8 mouse cellular contexts compared by ENCODE assay signal in the genomic region with DNA sequence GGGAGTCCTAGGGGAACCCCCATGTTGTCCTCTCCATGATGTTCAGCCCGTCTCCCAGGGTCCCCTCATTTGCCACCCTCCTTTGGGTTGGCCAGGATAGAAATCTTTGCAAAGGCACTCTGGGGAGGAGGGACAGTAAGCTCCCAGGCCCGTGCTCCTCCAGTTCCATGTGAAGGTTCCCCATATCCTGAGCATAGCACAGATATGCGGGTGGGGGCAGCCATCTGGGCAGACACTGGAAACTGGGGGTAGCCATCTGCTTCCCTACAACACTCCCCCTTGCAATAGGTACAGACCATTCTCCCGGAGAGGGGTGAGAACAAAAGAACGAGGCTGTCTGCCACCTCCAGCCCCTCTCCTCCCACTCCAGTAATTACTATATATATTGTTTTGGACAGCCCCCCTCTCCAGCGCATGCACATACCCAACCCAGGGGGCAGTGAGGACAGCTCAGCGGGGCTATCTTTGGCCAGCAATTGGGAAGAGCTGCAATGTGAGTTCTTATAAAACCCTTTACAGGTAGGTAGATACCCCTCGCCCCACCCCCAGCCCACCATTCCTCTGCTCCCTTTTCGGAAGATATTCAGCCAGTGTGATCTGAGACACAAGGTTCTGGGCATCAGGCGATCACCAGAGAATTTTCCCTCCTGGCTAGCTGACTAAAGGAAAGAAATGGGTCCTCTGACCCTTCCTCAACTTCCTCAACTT. TPM values are rescaled to one million over a fixed set of nuclear protein-coding genes. Genes with fewer than 3 reads are reported as not detected.
DNase-seq lines count a peak whose midpoint lies in the region; ATAC-seq and TF ChIP-seq lines count a peak whose summit lies in the region.

No protein-coding gene starts in this region.

- H3K9me3 ChIP-seq in G1E (replicated peaks) = peaks cover 6% of the 10 kb centered on the region
- no peaks in the 10 kb centered on the region for H3K9me3 ChIP-seq in forebrain, embryonic 15.5 days
- no peaks in the 10 kb centered on the region for H3K9me3 ChIP-seq in neural tube, embryonic 15.5 days (replicated peaks)

- peak overlapping the region; percentile 80 for H3K4me3 ChIP-seq in G1E (ENCODE audit: low read depth, low read length)
- peak overlapping the region; percentile 81 for H3K4me3 ChIP-seq in forebrain, embryonic 15.5 days
- peak overlapping the region; percentile 75 for H3K4me3 ChIP-seq in neural tube, embryonic 15.5 days (replicated peaks)

- 29% methylated on average over 10 of the region's 10 CpGs for WGBS in forebrain, embryonic 15.5 days
- 22% methylated on average over 10 of the region's 10 CpGs for WGBS in neural tube, embryonic 15.5 days

- no peak for TF ChIP-seq CTCF in G1E (IDR thresholded peaks at IDR 0.05; ENCODE audit: low read depth, low read length)

- peak overlapping the region; percentile 91 for H3K9ac ChIP-seq in forebrain, embryonic 15.5 days (replicated peaks)
- H3K9ac ChIP-seq in neural tube, embryonic 15.5 days (replicated peaks) = peak overlapping the region; percentile 89

- DNase-seq in frontal cortex, adult 2 months (ENCODE audit: extremely low spot score in 1 of 2, low spot score in 1 of 2) = peak; percentile 78 to 83
- no peak for DNase-seq in frontal cortex, postnatal 25 days (ENCODE audit: low spot score in 2 of 2)
- no peak for DNase-seq in G1E (ENCODE audit: low spot score)
- peak; percentile 75 to 94 for DNase-seq in left cerebral cortex, postnatal 25 days (ENCODE audit: low spot score in 2 of 2)
- no peak for DNase-seq in urinary bladder, postnatal 36 days (ENCODE audit: low spot score in 2 of 2)

- no peak for ATAC-seq in G1E (ENCODE audit: extremely low read depth, insufficient number of reproducible peaks, low FRiP score, poor library complexity, severe bottlenecking)
- peak; percentile 46 for ATAC-seq in forebrain, embryonic 15.5 days (replicated peaks)
- no peak for ATAC-seq in neural tube, embryonic 15.5 days (ENCODE audit: low FRiP score)
- no peak for ATAC-seq in megakaryocyte, adult 5-6 weeks (ENCODE audit: poor library complexity, severe bottlenecking)

- peak overlapping the region; percentile 86 for H3K27ac ChIP-seq in forebrain, embryonic 15.5 days (replicated peaks)
- H3K27ac ChIP-seq in neural tube, embryonic 15.5 days (replicated peaks) = peak overlapping the region; percentile 84; the same call in 1 of the 2 replicates

- intact Hi-C loops in left cerebral cortex, postnatal 25 days (cut with DNase I) = loop anchor here (1.0 kb wide), 1 partner anchor 23 kb away; no protein-coding TSS in a partner anchor

- peaks cover 89% of the 10 kb centered on the region for H3K4me1 ChIP-seq in G1E (ENCODE audit: insufficient read depth, low read depth, low read length)
- peaks cover 42% of the 10 kb centered on the region for H3K4me1 ChIP-seq in forebrain, embryonic 15.5 days
- peaks cover 55% of the 10 kb centered on the region for H3K4me1 ChIP-seq in neural tube, embryonic 15.5 days

- no peaks in the 10 kb centered on the region for H3K27me3 ChIP-seq in G1E (ENCODE audit: insufficient read depth, low read length)
- H3K27me3 ChIP-seq in forebrain, embryonic 15.5 days = no peaks in the 10 kb centered on the region
- 0 out of 2 replicates have a peak, but pooled peaks cover 3% of the 10 kb centered on the region for H3K27me3 ChIP-seq in neural tube, embryonic 15.5 days (replicated peaks)

- H3K4me2 ChIP-seq in forebrain, embryonic 15.5 days (replicated peaks) = peak overlapping the region; percentile 97
- H3K4me2 ChIP-seq in neural tube, embryonic 15.5 days = peak overlapping the region; percentile 97

- H3K36me3 ChIP-seq in G1E (replicated peaks) = peaks cover 71% of the 10 kb centered on the region
- peaks cover 15% of the 10 kb centered on the region for H3K36me3 ChIP-seq in forebrain, embryonic 15.5 days
- peaks cover 22% of the 10 kb centered on the region for H3K36me3 ChIP-seq in neural tube, embryonic 15.5 days

RNA-seq across cellular contexts. Expression of gene Arhgef25, which starts 2.4 kb away (rescaled TPM):
- polyA plus RNA-seq in frontal cortex, adult 2 months (2012; rRNA removed) = 184 and 198 TPM in 2 replicates
- total RNA-seq in G1E (2014; fragmentation: Nextera tagmentation) (49.0 and 70.1 TPM in 2 replicates), G1E (2017) (43.0 and 51.4 TPM in 2 replicates)
- 98.4 and 120 TPM in 2 replicates for polyA plus RNA-seq in G1E (2012)
- polyA plus RNA-seq in forebrain, embryonic 15.5 days (2015; fragmentation: Nextera tagmentation; extraction: Ambion mirVana) = 31.4 and 32.3 TPM in 2 replicates
- 100 to 1,000 TPM; 142 to 156 TPM for total RNA-seq in left cerebral cortex, postnatal 25 days (2021)
- polyA plus RNA-seq in neural tube, embryonic 15.5 days (2015; fragmentation: Nextera tagmentation; extraction: Ambion mirVana) = 32.7 and 34.9 TPM in 2 replicates
- total RNA-seq in megakaryocyte, adult 5-6 weeks (2015) = 0.16 TPM in 1 of 2 replicates, not detected in the other
- total RNA-seq in megakaryocyte, adult 5-6 weeks (2017) = 0.41 and 1.0 TPM in 2 replicates

RNA-seq across cellular contexts. Expression of gene Slc26a10, which starts 7.1 kb away (rescaled TPM):
- 5.5 and 6.6 TPM in 2 replicates for polyA plus RNA-seq in frontal cortex, adult 2 months (2012; rRNA removed)
- total RNA-seq in G1E (2014; fragmentation: Nextera tagmentation) (8.4 and 10.1 TPM in 2 replicates), G1E (2017) (0.58 and 0.98 TPM in 2 replicates)
- polyA plus RNA-seq in G1E (2012) = 0.68 and 0.94 TPM in 2 replicates
- 1.4 and 2.1 TPM in 2 replicates for polyA plus RNA-seq in forebrain, embryonic 15.5 days (2015; fragmentation: Nextera tagmentation; extraction: Ambion mirVana)
- total RNA-seq in left cerebral cortex, postnatal 25 days (2021) = 1 to 10 TPM; 2.4 to 4.1 TPM
- polyA plus RNA-seq in neural tube, embryonic 15.5 days (2015; fragmentation: Nextera tagmentation; extraction: Ambion mirVana) = 1.0 TPM in 2 replicates
- total RNA-seq in megakaryocyte, adult 5-6 weeks (2015) = 0.91 TPM in 1 of 2 replicates, not detected in the other
- 0.22 and 0.53 TPM in 2 replicates for total RNA-seq in megakaryocyte, adult 5-6 weeks (2017)

RNA-seq across cellular contexts. Expression of gene Dtx3, which starts 8.0 kb away (rescaled TPM):
- 375 and 413 TPM in 2 replicates for polyA plus RNA-seq in frontal cortex, adult 2 months (2012; rRNA removed)
- total RNA-seq in G1E (2014; fragmentation: Nextera tagmentation) = 318 and 360 TPM in 2 replicates
- 95.8 and 125 TPM in 2 replicates for total RNA-seq in G1E (2017)
- polyA plus RNA-seq in G1E (2012) = 213 and 260 TPM in 2 replicates
- 211 and 222 TPM in 2 replicates for polyA plus RNA-seq in forebrain, embryonic 15.5 days (2015; fragmentation: Nextera tagmentation; extraction: Ambion mirVana)
- 100 to 1,000 TPM; 210 TPM for total RNA-seq in left cerebral cortex, postnatal 25 days (2021)
- 211 and 245 TPM in 2 replicates for polyA plus RNA-seq in neural tube, embryonic 15.5 days (2015; fragmentation: Nextera tagmentation; extraction: Ambion mirVana)
- 8.2 and 9.2 TPM in 2 replicates for total RNA-seq in megakaryocyte, adult 5-6 weeks (2015)
- 4.5 and 9.1 TPM in 2 replicates for total RNA-seq in megakaryocyte, adult 5-6 weeks (2017)

RNA-seq across cellular contexts. Expression of gene B4galnt1, which starts 22.5 kb away (rescaled TPM):
- 112 and 132 TPM in 2 replicates for polyA plus RNA-seq in frontal cortex, adult 2 months (2012; rRNA removed)
- total RNA-seq in G1E (2014; fragmentation: Nextera tagmentation) (173 and 188 TPM in 2 replicates), G1E (2017) (65.0 and 66.7 TPM in 2 replicates)
- 292 and 318 TPM in 2 replicates for polyA plus RNA-seq in G1E (2012)
- polyA plus RNA-seq in forebrain, embryonic 15.5 days (2015; fragmentation: Nextera tagmentation; extraction: Ambion mirVana) = 35.1 and 36.7 TPM in 2 replicates
- total RNA-seq in left cerebral cortex, postnatal 25 days (2021) = 100 to 1,000 TPM; 111 to 116 TPM
- 69.5 and 70.4 TPM in 2 replicates for polyA plus RNA-seq in neural tube, embryonic 15.5 days (2015; fragmentation: Nextera tagmentation; extraction: Ambion mirVana)
- total RNA-seq in megakaryocyte, adult 5-6 weeks (2015) = 113 TPM in 2 replicates
- total RNA-seq in megakaryocyte, adult 5-6 weeks (2017) = 67.7 and 75.5 TPM in 2 replicates

RNA-seq across cellular contexts. Expression of gene Pip4k2c, which starts 23.9 kb away (rescaled TPM):
- polyA plus RNA-seq in frontal cortex, adult 2 months (2012; rRNA removed) = 97.3 and 97.4 TPM in 2 replicates
- total RNA-seq in G1E (2014; fragmentation: Nextera tagmentation) (136 and 141 TPM in 2 replicates), G1E (2017) (126 and 133 TPM in 2 replicates)
- polyA plus RNA-seq in G1E (2012) = 130 and 151 TPM in 2 replicates
- 24.9 and 26.1 TPM in 2 replicates for polyA plus RNA-seq in forebrain, embryonic 15.5 days (2015; fragmentation: Nextera tagmentation; extraction: Ambion mirVana)
- 10 to 100 TPM; 95.2 to 95.6 TPM for total RNA-seq in left cerebral cortex, postnatal 25 days (2021)
- 19.8 and 23.0 TPM in 2 replicates for polyA plus RNA-seq in neural tube, embryonic 15.5 days (2015; fragmentation: Nextera tagmentation; extraction: Ambion mirVana)
- 9.6 and 12.0 TPM in 2 replicates for total RNA-seq in megakaryocyte, adult 5-6 weeks (2015)
- total RNA-seq in megakaryocyte, adult 5-6 weeks (2017) = 13.2 and 17.8 TPM in 2 replicates

Comparison
In these comparisons a context has a peak if more than half of its experiments do, and no peak if none do; other contexts are left out.
1. DNase-seq: peak in frontal cortex, adult 2 months (2 of 2) and left cerebral cortex, postnatal 25 days (2 of 2); none in frontal cortex, postnatal 25 days (0 of 2), G1E (single experiment) and urinary bladder, postnatal 36 days (0 of 2).
2. Peak in every context shown above with its lines, with median percentiles within 50 percentile points of each other: H3K4me3 ChIP-seq.